Mouse (Mus musculus) heart, adult 9 months (tissue): Measurements from ENCODE around the gene Atp6v1g1.

Experiments
- DNase-seq, 2 experiments: peaks; one replicate each; pipeline ENCODE4 v3.0.0; 2022; ENCODE audit warnings: low spot score in 2 of 2

The Atp6v1g1 gene

DNA sequence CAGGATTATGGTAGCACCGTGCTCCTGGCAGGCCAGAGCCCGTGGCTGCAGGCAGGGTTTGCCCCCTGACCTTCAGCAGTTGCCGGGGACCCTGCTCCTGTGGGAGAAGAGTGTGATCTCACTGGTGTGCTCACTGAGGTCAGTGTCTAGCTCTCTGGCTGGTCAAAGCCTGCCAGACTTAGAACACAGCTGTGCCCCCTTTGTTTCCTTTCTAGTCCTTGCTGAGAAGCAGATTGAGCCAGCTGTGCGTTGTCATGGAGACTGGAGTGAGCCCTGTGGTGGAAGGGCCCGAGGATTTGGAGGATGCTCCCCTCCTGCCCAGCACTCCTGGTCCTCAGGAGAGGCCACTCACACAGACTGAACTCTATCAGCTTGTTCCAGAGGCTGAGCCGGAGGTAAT is 35.5 kb downstream of the Atp6v1g1 start:
- DNase-seq: no peak

DNA sequence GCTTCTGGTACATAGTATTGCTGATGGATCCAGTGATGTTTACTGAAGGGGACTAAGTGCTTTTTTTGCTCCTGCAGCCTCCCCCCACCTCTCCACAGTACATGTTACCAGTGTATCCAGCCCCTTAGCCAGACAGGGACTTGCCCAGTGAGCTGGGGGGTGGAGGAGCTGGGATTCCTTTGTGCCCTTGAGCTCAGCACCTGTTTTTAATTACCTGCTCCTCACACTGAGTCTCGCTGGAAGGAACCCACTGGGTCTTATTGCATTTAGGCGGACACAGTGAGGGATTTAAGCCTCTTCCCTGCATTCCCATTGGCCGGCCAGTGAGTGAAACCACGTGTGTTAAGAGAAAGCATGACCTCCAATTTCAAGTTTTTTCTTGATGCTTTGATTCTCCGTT is 38.0 kb downstream of the Atp6v1g1 start:
- no peak for DNase-seq

- DNase-seq: no peak
Measured at GRCm38 (mm10) chr4:63585216-63585615, 40.6 kb downstream of the Atp6v1g1 start.

GRCm38 (mm10) chr4:63586240-63586639 is 41.7 kb downstream of the Atp6v1g1 start:
- no peak for DNase-seq

DNA sequence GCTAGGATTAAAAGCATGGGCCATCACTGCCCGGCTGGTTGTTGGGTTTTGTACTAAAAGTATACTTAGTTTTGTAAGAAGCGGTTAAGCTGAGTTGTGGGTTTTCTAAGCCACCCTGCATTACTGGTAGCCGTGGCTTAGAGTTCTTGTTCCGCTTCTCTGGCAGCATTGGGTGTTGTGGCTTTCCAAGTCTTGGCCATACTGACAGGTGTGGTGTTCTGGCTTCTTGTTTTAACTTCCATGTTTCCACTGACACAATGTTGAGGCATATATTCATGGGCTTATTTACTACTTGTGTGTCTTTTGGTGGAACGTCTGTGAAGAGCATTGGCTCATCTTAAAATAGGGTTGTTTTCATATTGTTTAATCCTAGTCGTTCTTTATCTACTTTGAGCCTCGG is 45.4 kb downstream of the Atp6v1g1 start:
- no peak for DNase-seq

- no peak for DNase-seq
Measured at GRCm38 (mm10) chr4:63590538-63590937, 46.0 kb downstream of the Atp6v1g1 start.

- peak; percentile 43 to 48 for DNase-seq
Measured at GRCm38 (mm10) chr4:63594459-63595110, 50.0 kb downstream of the Atp6v1g1 start.

DNA sequence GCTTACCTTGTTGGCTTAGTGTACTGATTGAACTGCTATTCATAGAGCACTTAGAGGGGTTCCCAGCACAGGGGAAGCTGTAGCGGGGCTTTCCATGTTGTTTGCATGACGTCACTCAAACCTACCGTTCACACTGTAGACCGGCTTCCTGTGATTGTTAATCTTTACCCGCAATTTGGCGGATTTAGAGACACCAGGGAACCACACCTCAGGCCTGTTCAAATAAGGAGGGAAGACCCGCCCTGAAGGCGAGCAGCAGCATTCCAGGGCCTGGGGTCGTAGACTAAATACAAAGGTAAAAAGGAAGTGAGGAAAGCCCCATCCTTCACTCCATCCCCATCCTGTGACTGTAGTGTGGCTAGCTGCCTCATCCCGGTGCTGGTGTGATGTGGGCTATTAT is 50.7 kb downstream of the Atp6v1g1 start:
- DNase-seq: no peak

- no peak for DNase-seq
Measured at GRCm38 (mm10) chr4:63596010-63596409, 51.4 kb downstream of the Atp6v1g1 start.
